Mouse (Mus musculus) spleen, adult 18-20 months (tissue): ENCODE measurements around the gene Col7a1.

Source experiments
- DNase-seq, 2 experiments: peaks; one replicate each; pipeline ENCODE4 v3.0.0; 2022; ENCODE audit warnings: mixed read lengths in 2 of 2

Col7a1 gene

GRCm38 (mm10) chr9:109022866-109023685 is 69.7 kb downstream of the Col7a1 start:
- no peak for DNase-seq

DNA sequence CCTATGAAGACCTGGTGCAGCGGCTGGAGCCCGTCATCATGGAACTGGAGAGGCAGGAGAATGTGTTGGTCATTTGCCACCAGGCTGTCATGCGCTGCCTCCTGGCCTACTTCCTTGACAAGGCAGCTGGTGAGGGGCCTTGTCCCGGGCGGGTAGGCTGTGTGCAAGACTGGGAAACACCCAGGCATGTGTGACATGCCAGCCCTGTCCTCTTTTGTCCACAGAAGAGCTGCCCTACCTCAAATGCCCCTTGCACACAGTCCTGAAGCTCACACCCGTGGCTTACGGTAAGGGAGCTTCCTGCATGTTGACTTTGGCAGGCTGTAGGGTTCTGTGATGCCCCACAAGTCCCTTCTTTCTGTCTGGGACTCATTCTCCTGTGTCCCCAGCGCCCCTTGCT is 74.1 kb downstream of the Col7a1 start:
- no peak for DNase-seq

GRCm38 (mm10) chr9:109028421-109028820 is 75.0 kb downstream of the Col7a1 start:
- no peak for DNase-seq

- DNase-seq, result no peak
Measured at GRCm38 (mm10) chr9:109028919-109029318, 75.5 kb downstream of the Col7a1 start.

DNA sequence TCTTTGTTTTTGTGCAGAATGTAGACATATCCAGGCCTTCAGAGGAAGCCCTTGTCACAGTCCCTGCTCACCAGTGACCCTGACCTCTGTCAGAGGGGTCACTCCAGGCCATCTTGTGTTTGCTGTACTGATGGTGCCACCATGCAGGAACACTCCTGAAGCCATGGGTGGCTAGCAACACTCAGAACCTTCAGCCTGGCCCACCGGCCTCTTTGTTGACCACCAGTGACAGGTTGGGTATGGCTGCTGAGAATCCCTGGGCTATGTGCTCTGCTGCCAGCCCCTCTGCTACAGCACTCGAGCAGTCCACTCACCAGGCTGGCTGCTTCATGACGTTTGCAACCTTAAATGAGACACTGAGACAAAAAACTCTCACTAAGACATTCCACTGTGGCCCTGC is 76.9 kb downstream of the Col7a1 start:
- DNase-seq, result no peak

- DNase-seq, result no peak
Measured at GRCm38 (mm10) chr9:109031001-109031400, 77.6 kb downstream of the Col7a1 start.

- no peak for DNase-seq
Measured at GRCm38 (mm10) chr9:109031686-109032085, 78.3 kb downstream of the Col7a1 start.

DNA sequence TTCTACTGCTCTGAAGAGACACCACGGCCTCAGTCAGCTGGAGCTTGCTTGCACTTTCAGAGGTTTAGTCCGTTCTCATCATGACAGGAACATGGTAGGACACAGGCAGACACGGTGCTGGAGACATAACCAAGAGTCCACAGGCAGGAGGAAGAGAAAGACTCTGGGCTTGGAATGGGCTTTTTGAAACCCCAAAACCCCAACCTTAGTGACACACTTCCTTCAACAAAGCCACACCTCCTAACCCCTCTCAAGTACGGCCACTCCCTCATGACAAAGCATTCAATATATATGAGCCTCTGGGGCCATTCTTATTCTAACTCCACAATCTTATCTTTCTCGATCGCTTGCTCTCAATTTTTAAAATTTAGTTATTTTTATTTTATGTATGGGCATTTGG is 79.0 kb downstream of the Col7a1 start:
- DNase-seq, result no peak
